Mouse (Mus musculus): Measurements from ENCODE around the gene Immt. TPM values are rescaled to one million over a fixed set of nuclear protein-coding genes. Genes with fewer than 3 reads are reported as not detected.

The Immt gene
- polyA plus RNA-seq, 1 experiment from 2014 or later = 167 TPM

Other genes starting within 250 kb of the Immt start
- 30.1 and 32.1 TPM in 2 replicates for gene Kdm3a, start 198.3 kb upstream of the Immt start, polyA plus RNA-seq (2014; fragmentation: Nextera tagmentation; extraction: Ambion mirVana)
- gene Reep1, start 123.8 kb upstream of the Immt start, polyA plus RNA-seq (2014; fragmentation: Nextera tagmentation; extraction: Ambion mirVana) = 326 and 374 TPM in 2 replicates
- 37.1 and 44.4 TPM in 2 replicates for gene Mrpl35, start 4.4 kb upstream of the Immt start, polyA plus RNA-seq (2014; fragmentation: Nextera tagmentation; extraction: Ambion mirVana)
- gene Ptcd3, start 77.4 kb downstream of the Immt start, polyA plus RNA-seq (2014; fragmentation: Nextera tagmentation; extraction: Ambion mirVana) = 91.1 and 92.0 TPM in 2 replicates
- 18.1 and 20.4 TPM in 2 replicates for gene Polr1a, start 77.7 kb downstream of the Immt start, polyA plus RNA-seq (2014; fragmentation: Nextera tagmentation; extraction: Ambion mirVana)